Mouse (Mus musculus) midbrain, postnatal 0 days (tissue): ENCODE results near the gene Rab23. TPM values are rescaled to one million over a fixed set of nuclear protein-coding genes. Genes with fewer than 3 reads are reported as not detected.
A peak's percentile ranks its signal among the peaks of the same experiment; 100 is the strongest.
"Not testable (repeated sequence)": the region's sequence is repeated elsewhere in the genome, so short reads cannot be mapped to it uniquely, and the experiment has no call there.

Experiments
- ATAC-seq: fragments of 200-750 bp; cut with Nextera tagmentation; 2 replicates; pipeline ENCODE4 v1.8.0; 2017; ENCODE audit warnings: moderate number of reproducible peaks, mild to moderate bottlenecking, moderate TSS enrichment, moderate library complexity; ENCODE audit not compliant: low FRiP score
- DNase-seq: peaks from one replicate; pipeline ENCODE4 v3.0.0-alpha.2; 2015; ENCODE audit warnings: low spot score
- H3K27ac ChIP-seq: fragments of 300-500 bp; sonication (generic); 2 replicates; pipeline ENCODE4 v1.5.1; 2014; ENCODE audit warnings: low read depth, mild to moderate bottlenecking, low read length, mixed read lengths
- H3K27me3 ChIP-seq: fragments of 300-500 bp; sonication (generic); 2 replicates; pipeline ENCODE4 v1.6.1; 2014; ENCODE audit warnings: low read length, control low read depth, mixed read lengths; ENCODE audit not compliant: insufficient read depth
- H3K36me3 ChIP-seq: fragments of 300-500 bp; sonication (generic); 2 replicates; pipeline ENCODE4 v1.6.1; 2014; ENCODE audit warnings: low read length, control low read depth, mixed read lengths; ENCODE audit not compliant: insufficient read depth
- H3K4me1 ChIP-seq: fragments of 300-500 bp; sonication (generic); 2 replicates; pipeline ENCODE4 v1.6.1; 2014; ENCODE audit warnings: mild to moderate bottlenecking, control low read depth, antibody characterized with exemption, low read length, mixed read lengths; ENCODE audit not compliant: insufficient read depth
- H3K4me2 ChIP-seq: fragments of 300-500 bp; sonication (generic); 2 replicates; pipeline ENCODE4 v1.6.1; 2014; ENCODE audit warnings: low read depth, mild to moderate bottlenecking, low read length, mixed read lengths; ENCODE audit not compliant: poor library complexity, severe bottlenecking
- H3K4me3 ChIP-seq: fragments of 300-500 bp; sonication (generic); 2 replicates; pipeline ENCODE4 v1.5.1; 2014; ENCODE audit warnings: low read depth, mild to moderate bottlenecking, low read length, moderate library complexity
- H3K9ac ChIP-seq: fragments of 300-500 bp; sonication (generic); replicated peaks from 2 replicates; pipeline ENCODE4 v1.6.1; 2014; ENCODE audit warnings: mild to moderate bottlenecking, low read length, moderate library complexity, mixed read lengths; ENCODE audit not compliant: poor library complexity, severe bottlenecking
- H3K9me3 ChIP-seq: fragments of 300-500 bp; sonication (generic); 2 replicates; pipeline ENCODE4 v1.6.1; 2016; ENCODE audit warnings: low read length, control low read depth
- CTCF ChIP-seq: IDR thresholded peaks from 2 replicates; pipeline ENCODE4 v1.5.1; 2016; ENCODE audit warnings: antibody characterized with exemption, mild to moderate bottlenecking
- WGBS: fragments of 180-500 bp; shearing (Covaris S2); extraction: QIAGEN DNeasy Blood & Tissue Kit; methylation state at CpG from one replicate; pipeline ENCODE4 v1.1.7; 2014; 5-methylcytosine and 5-hydroxymethylcytosine counted together
- polyA plus RNA-seq: library from polyadenylated mRNA; unstranded; fragments of >200 nt; fragmentation: Nextera tagmentation; extraction: Ambion mirVana; gene quantifications from 2 replicates; pipeline ENCODE4 v1.2.1, GENCODE M21; 2015
- total RNA-seq: library from RNA; depleted of rRNA; stranded (reverse); fragments of >200 nt; gene quantifications from 2 replicates; pipeline ENCODE4 v1.2.3, GENCODE M21; 2014

The Rab23 gene
- total and polyA plus RNA-seq, 2 experiments from 2014 or later: 9.3 to 29.8 TPM

- no peak for ATAC-seq
- no peak for TF ChIP-seq CTCF
- WGBS: 92% methylated on average over 11 of the region's 11 CpGs
- Histone ChIP-seq H3K4me3 (no peak overlapping the region), H3K36me3 (peaks cover 37% of the 10 kb centered on the region), H3K4me2 (no peak overlapping the region), H3K27me3 (no peaks in the 10 kb centered on the region), H3K4me1 (no peaks in the 10 kb centered on the region), H3K9ac (no peak overlapping the region), H3K27ac (no peak overlapping the region), H3K9me3 (no peaks in the 10 kb centered on the region)
- no peak for DNase-seq
These were observed 18.6 kb downstream of the Rab23 start for GRCm38 (mm10) chr1:33738281-33738680.

GRCm38 (mm10) chr1:33738681-33739278 is 19.1 kb downstream of the Rab23 start:
- H3K4me2 ChIP-seq: no peak overlapping the region
- no peak overlapping the region for H3K9ac ChIP-seq
- H3K4me1 ChIP-seq: no peaks in the 10 kb centered on the region
- no peak overlapping the region for H3K4me3 ChIP-seq
- WGBS: 91% methylated on average over 11 of the region's 11 CpGs
- no peaks in the 10 kb centered on the region for H3K27me3 ChIP-seq
- H3K36me3 ChIP-seq: peaks cover 36% of the 10 kb centered on the region
- TF ChIP-seq CTCF: no peak
- H3K9me3 ChIP-seq: no peaks in the 10 kb centered on the region
- no peak overlapping the region for H3K27ac ChIP-seq
- ATAC-seq: peak; percentile 18; the same call in 1 of the 2 replicates
- DNase-seq: no peak

- no peak overlapping the region for H3K9ac ChIP-seq
- no peaks in the 10 kb centered on the region for H3K9me3 ChIP-seq
- no peaks in the 10 kb centered on the region for H3K4me1 ChIP-seq
- H3K27me3 ChIP-seq: no peaks in the 10 kb centered on the region
- peak; percentile 99 for TF ChIP-seq CTCF
- DNase-seq (peak; percentile 92), ATAC-seq (peak; percentile 87)
- WGBS: 21% methylated on average over 12 of the region's 12 CpGs
- no peak overlapping the region for H3K4me2 ChIP-seq
- no peak overlapping the region for H3K27ac ChIP-seq
- no peak overlapping the region for H3K4me3 ChIP-seq
- peaks cover 36% of the 10 kb centered on the region for H3K36me3 ChIP-seq
These were observed 19.6 kb downstream of the Rab23 start for GRCm38 (mm10) chr1:33739302-33739701.

GRCm38 (mm10) chr1:33742903-33743302 is 23.2 kb downstream of the Rab23 start:
- no peak for ATAC-seq
- H3K4me3 ChIP-seq: no peak overlapping the region
- H3K9ac ChIP-seq: no peak overlapping the region
- peaks cover 24% of the 10 kb centered on the region for H3K36me3 ChIP-seq
- H3K27me3 ChIP-seq: no peaks in the 10 kb centered on the region
- H3K27ac ChIP-seq: no peak overlapping the region
- WGBS: 17% methylated on average over 8 of the region's 8 CpGs
- H3K9me3 ChIP-seq: no peaks in the 10 kb centered on the region
- DNase-seq: peak; percentile 33
- H3K4me2 ChIP-seq: no peak overlapping the region
- no peaks in the 10 kb centered on the region for H3K4me1 ChIP-seq
- peak; percentile 75 for TF ChIP-seq CTCF

- not testable (repeated sequence) for H3K27ac ChIP-seq, H3K27me3 ChIP-seq, H3K4me1 ChIP-seq, H3K4me3 ChIP-seq, H3K9me3 ChIP-seq, DNase-seq, H3K4me2 ChIP-seq, H3K9ac ChIP-seq, ATAC-seq
- peaks cover 12% of the 10 kb centered on the region; the same call in 1 of the 2 replicates for H3K36me3 ChIP-seq
- WGBS: 96% methylated on average over 9 of the region's 9 CpGs
These were observed 25.1 kb downstream of the Rab23 start for GRCm38 (mm10) chr1:33744815-33745214.

GRCm38 (mm10) chr1:33745901-33746300 is 26.2 kb downstream of the Rab23 start:
- no peak for DNase-seq
- TF ChIP-seq CTCF: no peak
- 95% methylated on average over 4 of the region's 4 CpGs for WGBS
- no peak for ATAC-seq
- Histone ChIP-seq H3K9ac (no peak overlapping the region), H3K27ac (no peak overlapping the region), H3K27me3 (no peaks in the 10 kb centered on the region), H3K4me1 (no peaks in the 10 kb centered on the region), H3K9me3 (no peaks in the 10 kb centered on the region), H3K4me2 (no peak overlapping the region), H3K36me3 (0 out of 2 replicates have a peak, but pooled peaks cover 7% of the 10 kb centered on the region), H3K4me3 (no peak overlapping the region)
